Mouse (Mus musculus) hindbrain, embryonic 14.5 days (tissue): ENCODE data around the gene Ube2h. TPM values are rescaled to one million over a fixed set of nuclear protein-coding genes. Genes with fewer than 3 reads are reported as not detected.
A peak's percentile ranks its signal among the peaks of the same experiment; 100 is the strongest.

Source experiments
- ATAC-seq: fragments of 200-750 bp; cut with Nextera tagmentation; 2 replicates; pipeline ENCODE4 v1.8.0; 2017; ENCODE audit warnings: moderate number of reproducible peaks, mild to moderate bottlenecking, moderate TSS enrichment, moderate library complexity; ENCODE audit not compliant: low FRiP score
- DNase-seq: peaks from one replicate; pipeline ENCODE4 v3.0.0-alpha.2; 2015; ENCODE audit warnings: low spot score
- H3K27ac ChIP-seq: fragments of 300-500 bp; sonication (generic); 2 replicates; pipeline ENCODE4 v1.5.1; 2014; ENCODE audit warnings: mild to moderate bottlenecking, moderate library complexity
- H3K27me3 ChIP-seq: fragments of 300-500 bp; sonication (generic); 2 replicates; pipeline ENCODE4 v1.6.1; 2014; ENCODE audit warnings: mild to moderate bottlenecking, low read length, mixed read lengths; ENCODE audit not compliant: control insufficient read depth, insufficient read depth
- H3K36me3 ChIP-seq: fragments of 300-500 bp; sonication (generic); replicated peaks from 2 replicates; pipeline ENCODE4 v1.6.1; 2014; ENCODE audit not compliant: control insufficient read depth, insufficient read depth
- H3K4me1 ChIP-seq: fragments of 300-500 bp; sonication (generic); replicated peaks from 2 replicates; pipeline ENCODE4 v1.6.1; 2014; ENCODE audit warnings: antibody characterized with exemption, low read length, mixed read lengths; ENCODE audit not compliant: control insufficient read depth, insufficient read depth
- H3K4me2 ChIP-seq: fragments of 300-500 bp; sonication (generic); replicated peaks from 2 replicates; pipeline ENCODE4 v1.6.1; 2014; ENCODE audit warnings: mild to moderate bottlenecking, moderate library complexity
- H3K4me3 ChIP-seq: fragments of 300-500 bp; sonication (generic); replicated peaks from 2 replicates; pipeline ENCODE4 v1.5.1; 2014; ENCODE audit warnings: mild to moderate bottlenecking, low read length
- H3K9ac ChIP-seq: fragments of 300-500 bp; sonication (generic); 2 replicates; pipeline ENCODE4 v1.6.1; 2014
- H3K9me3 ChIP-seq: fragments of 300-500 bp; sonication (generic); 2 replicates; pipeline ENCODE4 v1.6.1; 2016; ENCODE audit warnings: low read length; ENCODE audit not compliant: control insufficient read depth
- WGBS: fragments of 180-500 bp; shearing (Covaris S2); extraction: QIAGEN DNeasy Blood & Tissue Kit; methylation state at CpG from one replicate; pipeline ENCODE4 v1.1.7; 2014; 5-methylcytosine and 5-hydroxymethylcytosine counted together
- polyA plus RNA-seq: library from polyadenylated mRNA; unstranded; fragments of >200 nt; fragmentation: Nextera tagmentation; extraction: Ambion mirVana; gene quantifications from 2 replicates; pipeline ENCODE4 v1.2.1, GENCODE M21; 2014

The Ube2h gene
- 68.2 and 69.4 TPM in 2 replicates for polyA plus RNA-seq

- WGBS: 1% methylated on average over 32 of the region's 33 CpGs
- Histone ChIP-seq H3K4me1 (peaks cover 23% of the 10 kb centered on the region), H3K4me3 (peak within 1 kb of the TSS; percentile 84), H3K27ac (peak within 1 kb of the TSS; percentile 93), H3K9ac (peak within 1 kb of the TSS; percentile 92), H3K4me2 (peak within 1 kb of the TSS; percentile 86), H3K36me3 (no peaks in the 10 kb centered on the region), H3K9me3 (no peaks in the 10 kb centered on the region), H3K27me3 (no peaks in the 10 kb centered on the region)
- DNase-seq: peak; percentile 99
- peak; percentile 96 for ATAC-seq
Measured at GRCm38 (mm10) chr6:30304399-30304917, at the start of gene Ube2h. Gene Ube2h, minus strand, starts transcription at chr6:30304539.

- Histone ChIP-seq H3K4me2 (no peak overlapping the region), H3K36me3 (no peaks in the 10 kb centered on the region), H3K4me1 (no peaks in the 10 kb centered on the region), H3K9me3 (no peaks in the 10 kb centered on the region), H3K27me3 (no peaks in the 10 kb centered on the region), H3K27ac (no peak overlapping the region), H3K4me3 (no peak overlapping the region), H3K9ac (no peak overlapping the region)
- no peak for ATAC-seq
- DNase-seq: no peak
- 76% methylated on average over 8 of the region's 8 CpGs for WGBS
Measured at GRCm38 (mm10) chr6:30353661-30354060, 49.3 kb upstream of the Ube2h start.

GRCm38 (mm10) chr6:30352762-30353161 is 48.4 kb upstream of the Ube2h start:
- Histone ChIP-seq H3K4me1 (no peaks in the 10 kb centered on the region), H3K9me3 (no peaks in the 10 kb centered on the region)
- whole genome bisulfite sequencing: 50% methylated on average over 8 of the region's 8 CpGs

GRCm38 (mm10) chr6:30351290-30351689 is 47.0 kb upstream of the Ube2h start:
- Histone ChIP-seq H3K27ac (no peak overlapping the region), H3K9me3 (no peaks in the 10 kb centered on the region), H3K9ac (no peak overlapping the region), H3K36me3 (no peaks in the 10 kb centered on the region), H3K4me2 (no peak overlapping the region), H3K27me3 (no peaks in the 10 kb centered on the region), H3K4me3 (no peak overlapping the region), H3K4me1 (no peaks in the 10 kb centered on the region)
- 84% methylated on average over 9 of the region's 9 CpGs for WGBS
- no peak for ATAC-seq
- DNase-seq: no peak

More at GRCm38 (mm10) chr6:30352762-30353161, 48.4 kb upstream of the Ube2h start:
- Histone ChIP-seq H3K27ac (no peak overlapping the region), H3K36me3 (no peaks in the 10 kb centered on the region), H3K27me3 (no peaks in the 10 kb centered on the region), H3K4me2 (no peak overlapping the region), H3K4me3 (no peak overlapping the region), H3K9ac (no peak overlapping the region)
- ATAC-seq: no peak
- DNase-seq: no peak

GRCm38 (mm10) chr6:30347288-30347801 is 43.0 kb upstream of the Ube2h start:
- ATAC-seq: no peak
- DNase-seq: no peak
- H3K4me1 ChIP-seq: no peaks in the 10 kb centered on the region
- no peak overlapping the region for H3K27ac ChIP-seq
- no peak overlapping the region for H3K4me2 ChIP-seq
- no peaks in the 10 kb centered on the region for H3K27me3 ChIP-seq
- no peak overlapping the region for H3K9ac ChIP-seq
- no peak overlapping the region for H3K4me3 ChIP-seq
- WGBS: 85% methylated on average over 4 of the region's 4 CpGs
- no peaks in the 10 kb centered on the region for H3K36me3 ChIP-seq
- H3K9me3 ChIP-seq: no peaks in the 10 kb centered on the region

- no peak for DNase-seq
- no peaks in the 10 kb centered on the region for H3K27me3 ChIP-seq
- WGBS: 66% methylated on average over 6 of the region's 6 CpGs
Measured at GRCm38 (mm10) chr6:30346737-30347136, 42.4 kb upstream of the Ube2h start.

GRCm38 (mm10) chr6:30344032-30344431 is 39.7 kb upstream of the Ube2h start:
- no peak overlapping the region for H3K9ac ChIP-seq
- WGBS: 88% methylated on average over 6 of the region's 6 CpGs
- no peaks in the 10 kb centered on the region for H3K4me1 ChIP-seq
- H3K4me3 ChIP-seq: no peak overlapping the region
- DNase-seq: no peak
- H3K27me3 ChIP-seq: no peaks in the 10 kb centered on the region
- ATAC-seq: no peak
- no peak overlapping the region for H3K27ac ChIP-seq
- no peak overlapping the region for H3K4me2 ChIP-seq
- H3K36me3 ChIP-seq: no peaks in the 10 kb centered on the region
- no peaks in the 10 kb centered on the region for H3K9me3 ChIP-seq

More at GRCm38 (mm10) chr6:30346737-30347136, 42.4 kb upstream of the Ube2h start:
- no peaks in the 10 kb centered on the region for H3K9me3 ChIP-seq
- H3K27ac ChIP-seq: no peak overlapping the region
- no peaks in the 10 kb centered on the region for H3K36me3 ChIP-seq
- no peak overlapping the region for H3K4me2 ChIP-seq
- H3K4me3 ChIP-seq: no peak overlapping the region
- no peak overlapping the region for H3K9ac ChIP-seq
- no peak for ATAC-seq
- H3K4me1 ChIP-seq: no peaks in the 10 kb centered on the region

- ATAC-seq (no peak), DNase-seq (no peak)
- no peaks in the 10 kb centered on the region for H3K9me3 ChIP-seq
- H3K27ac ChIP-seq: no peak overlapping the region
- no peak overlapping the region for H3K4me2 ChIP-seq
- H3K4me3 ChIP-seq: no peak overlapping the region
- no peaks in the 10 kb centered on the region for H3K27me3 ChIP-seq
- H3K9ac ChIP-seq: no peak overlapping the region
- 78% methylated on average over 4 of the region's 4 CpGs for WGBS
- no peaks in the 10 kb centered on the region for H3K4me1 ChIP-seq
- H3K36me3 ChIP-seq: no peaks in the 10 kb centered on the region
Measured at GRCm38 (mm10) chr6:30340231-30340873, 36.0 kb upstream of the Ube2h start.

- no peak overlapping the region for H3K9ac ChIP-seq
- no peak overlapping the region for H3K27ac ChIP-seq
- H3K4me1 ChIP-seq: no peaks in the 10 kb centered on the region
- 41% methylated on average over 5 of the region's 5 CpGs for WGBS
- H3K4me3 ChIP-seq: no peak overlapping the region
- H3K27me3 ChIP-seq: no peaks in the 10 kb centered on the region
- H3K36me3 ChIP-seq: no peaks in the 10 kb centered on the region
- DNase-seq (peak; percentile 35), ATAC-seq (no peak)
- H3K4me2 ChIP-seq: no peak overlapping the region
- no peaks in the 10 kb centered on the region for H3K9me3 ChIP-seq
Measured at GRCm38 (mm10) chr6:30336912-30337311, 32.6 kb upstream of the Ube2h start.
